Mouse (Mus musculus) heart, adult 2 months (tissue): ENCODE data around the gene Rgs21.

ENCODE experiments used
- CTCF ChIP-seq: fragments of 200-600 bp; IDR thresholded peaks from 2 replicates; pipeline ENCODE4 v1.8.1; 2022; ENCODE audit warnings: antibody characterized with exemption, mild to moderate bottlenecking, moderate library complexity
- POLR2A ChIP-seq: fragments of 200-500 bp; IDR thresholded peaks from 2 replicates; pipeline ENCODE4 v1.6.1; 2011; ENCODE audit warnings: mild to moderate bottlenecking, low read depth, low read length, control low read depth; ENCODE audit not compliant: insufficient read depth

DNA sequence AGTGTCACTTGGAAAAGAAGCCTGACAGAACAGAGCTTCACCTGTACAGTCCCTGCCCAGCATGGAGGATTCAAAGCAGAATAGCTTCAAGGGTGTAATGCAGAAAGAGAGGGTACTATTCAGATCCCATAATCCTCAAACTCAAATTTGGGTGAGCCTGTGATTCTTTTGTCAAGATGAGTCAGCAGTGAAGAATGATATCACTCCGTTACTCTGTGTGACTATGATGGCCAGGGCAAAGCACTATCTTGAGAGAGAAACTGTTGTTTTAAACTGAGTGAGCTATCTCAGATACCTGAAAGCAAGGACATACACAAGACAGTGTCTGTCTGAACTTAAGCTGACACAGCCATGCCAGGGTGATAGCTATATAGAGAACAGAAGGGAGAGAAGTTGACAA lies 11.9 kb upstream of the Rgs21 start:
- TF ChIP-seq POLR2A, result no peak
- no peak for TF ChIP-seq CTCF
